Mouse (Mus musculus): ENCODE measurements at regions not wholly inside any gene's neighbourhood (a gene's known extent, or its start where the extent isn't known, plus 50 kb on each side); places are given as distances from the start of the nearest gene placed in this dataset.
"Not testable (repeated sequence)": the region's sequence is repeated elsewhere in the genome, so short reads cannot be mapped to it uniquely, and the experiment has no call there.

- not testable (repeated sequence) for DNase-seq (ENCODE audit: low spot score)
These were observed 139.7 kb downstream of the Tex13c3 start for GRCm38 (mm10) chrX:19341231-19342007.

GRCm38 (mm10) chrX:19313286-19313685 is 167.8 kb downstream of the Tex13c3 start:
- no peak for DNase-seq (ENCODE audit: low spot score)

- DNase-seq (ENCODE audit: low spot score): no peak
These were observed 169.1 kb downstream of the Tex13c3 start for GRCm38 (mm10) chrX:19311809-19312559.

- no peak for DNase-seq (ENCODE audit: low spot score)
These were observed 169.7 kb downstream of the Tex13c3 start for GRCm38 (mm10) chrX:19311377-19311776.

- no peak for DNase-seq (ENCODE audit: low spot score)
These were observed 192.9 kb downstream of the Tex13c3 start for GRCm38 (mm10) chrX:19288171-19288570.

GRCm38 (mm10) chrX:19286431-19286830 is 194.7 kb downstream of the Tex13c3 start:
- DNase-seq (ENCODE audit: low spot score): no peak

- DNase-seq (ENCODE audit: low spot score): no peak
These were observed 195.3 kb downstream of the Tex13c3 start for GRCm38 (mm10) chrX:19285773-19286172.

- DNase-seq (ENCODE audit: low spot score): no peak
These were observed 198.0 kb downstream of the Tex13c3 start for GRCm38 (mm10) chrX:19283078-19283477.

GRCm38 (mm10) chrX:19264237-19264636 is 216.9 kb downstream of the Tex13c3 start:
- DNase-seq (ENCODE audit: low spot score): no peak

GRCm38 (mm10) chrX:19246777-19247619 is 234.1 kb downstream of the Tex13c3 start:
- no peak for DNase-seq (ENCODE audit: low spot score)

- DNase-seq (ENCODE audit: low spot score): peak; percentile 31
These were observed 243.3 kb downstream of the Tex13c3 start for GRCm38 (mm10) chrX:19237738-19238261.

GRCm38 (mm10) chrX:19237048-19237737 is 243.9 kb downstream of the Tex13c3 start:
- DNase-seq (ENCODE audit: low spot score): peak; percentile 13

GRCm38 (mm10) chrX:19235449-19235848 is 245.7 kb downstream of the Tex13c3 start:
- DNase-seq (ENCODE audit: low spot score): no peak

- DNase-seq (ENCODE audit: low spot score): no peak
These were observed 249.3 kb downstream of the Tex13c3 start for GRCm38 (mm10) chrX:19231823-19232222.

GRCm38 (mm10) chrX:19223336-19223735 is 257.8 kb downstream of the Tex13c3 start:
- DNase-seq (ENCODE audit: low spot score): no peak

- DNase-seq (ENCODE audit: low spot score): no peak
These were observed 260.2 kb downstream of the Tex13c3 start for GRCm38 (mm10) chrX:19220785-19221496.

- DNase-seq (ENCODE audit: low spot score): no peak
These were observed 261.4 kb downstream of the Tex13c3 start for GRCm38 (mm10) chrX:19219727-19220126.

- DNase-seq (ENCODE audit: low spot score): no peak
These were observed 261.8 kb downstream of the Tex13c3 start for GRCm38 (mm10) chrX:19219301-19219700.

GRCm38 (mm10) chrX:19206420-19206819 is 274.7 kb downstream of the Tex13c3 start:
- no peak for DNase-seq (ENCODE audit: low spot score)

- DNase-seq (ENCODE audit: low spot score): no peak
These were observed 278.6 kb downstream of the Tex13c3 start for GRCm38 (mm10) chrX:19202542-19202941.

GRCm38 (mm10) chrX:19201383-19201782 is 279.7 kb downstream of the Tex13c3 start:
- DNase-seq (ENCODE audit: low spot score): no peak
